Mouse (Mus musculus): ENCODE results near the gene Fbxo41.

- TF ChIP-seq POLR2A (IDR thresholded peaks at IDR 0.05; ENCODE audit: insufficient read depth, low read depth, low read length) (no peak), CTCF (IDR thresholded peaks at IDR 0.05) (no peak), EP300 (IDR thresholded peaks at IDR 0.05; ENCODE audit: insufficient read depth, low read depth, low read length) (no peak)
Measured at GRCm38 (mm10) chr6:85471962-85472361, 30.8 kb downstream of the Fbxo41 start.

Data from heart, adult 2 months (tissue).